8 mouse cellular contexts compared by ENCODE assay signal in the genomic region with DNA sequence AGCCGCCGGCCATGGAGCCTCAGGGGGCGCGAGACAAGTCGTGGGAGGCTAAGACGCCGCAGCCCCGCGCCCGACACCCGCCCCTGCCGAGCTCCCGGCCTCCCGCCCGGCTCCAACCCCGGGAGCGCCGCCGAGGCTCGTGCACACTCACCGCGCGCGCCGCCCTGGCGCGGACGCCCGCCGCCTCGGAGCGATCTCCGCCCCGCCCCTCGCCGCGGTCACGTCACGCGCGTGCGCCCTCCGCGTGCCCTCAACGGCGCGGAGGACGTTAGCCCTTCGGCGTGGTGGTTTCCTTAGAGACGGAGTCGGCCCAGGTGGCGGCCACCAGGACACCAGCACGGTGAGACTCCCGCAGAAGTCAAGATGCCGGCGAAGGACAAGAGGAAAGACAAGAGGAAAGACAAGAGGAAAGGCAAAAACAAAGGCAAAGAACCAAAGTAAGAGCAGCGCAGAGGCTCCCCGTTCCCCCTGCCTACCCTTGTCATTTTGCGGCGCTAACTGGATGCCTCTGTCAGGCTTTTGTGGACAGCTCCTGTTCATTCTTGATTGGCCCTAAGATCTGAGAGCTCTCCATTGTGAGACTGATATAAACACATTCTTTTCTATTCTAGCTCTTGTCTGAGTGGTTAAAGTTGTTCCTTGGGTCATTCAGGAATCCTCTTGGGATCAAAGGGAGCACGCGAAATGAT. TPM values are rescaled to one million over a fixed set of nuclear protein-coding genes. Genes with fewer than 3 reads are reported as not detected.
DNase-seq lines count a peak whose midpoint lies in the region; ATAC-seq lines count a peak whose summit lies in the region.

A gene (minus strand): TSS at position 211 of the 689 bp plus-strand sequence.
A gene (plus strand): TSS at position 253 of the 689 bp plus-strand sequence.

- peak; percentile 93 for ATAC-seq in embryonic facial prominence, embryonic 14.5 days (ENCODE audit: low read depth)
- ATAC-seq in kidney, embryonic 14.5 days (ENCODE audit: low FRiP score, low TSS enrichment) = peak; percentile 87
- peak; percentile 90 for ATAC-seq in limb, embryonic 15.5 days (ENCODE audit: insufficient number of reproducible peaks, low FRiP score, low TSS enrichment, low read depth)

- peak; percentile 67 for DNase-seq in 3T3-L1 (ENCODE audit: low read depth, low spot score)
- peak; percentile 72 to 84 for DNase-seq in adrenal gland, postnatal 4 days (ENCODE audit: low spot score in 2 of 2)
- peak; percentile 90 for DNase-seq in embryonic facial prominence, embryonic 14.5 days (ENCODE audit: low spot score)
- DNase-seq in heart, adult 9 months (ENCODE audit: low spot score in 2 of 2) = peak; percentile 87 to 90
- peak; percentile 43 to 75 for DNase-seq in monocyte, adult 2 months (ENCODE audit: low read depth in 1 of 2, low spot score in 2 of 2)
- DNase-seq in spleen, postnatal 36 days (ENCODE audit: low spot score in 2 of 2) = peak; percentile 86 to 88

- no peaks in the 10 kb centered on the region for H3K36me3 ChIP-seq in embryonic facial prominence, embryonic 14.5 days (ENCODE audit: control insufficient read depth, insufficient read depth, low read length)
- no peaks in the 10 kb centered on the region for H3K36me3 ChIP-seq in kidney, embryonic 14.5 days (ENCODE audit: control insufficient read depth, insufficient read depth, low read length)
- H3K36me3 ChIP-seq in limb, embryonic 15.5 days = no peaks in the 10 kb centered on the region

- peak within 1 kb of the TSS; percentile 83 for H3K27ac ChIP-seq in embryonic facial prominence, embryonic 14.5 days (replicated peaks; ENCODE audit: low read depth, low read length)
- H3K27ac ChIP-seq in kidney, embryonic 14.5 days (ENCODE audit: low read depth, low read length) = peak within 1 kb of the TSS; percentile 65
- H3K27ac ChIP-seq in limb, embryonic 15.5 days = peak within 1 kb of the TSS; percentile 79

- peaks cover 3% of the 10 kb centered on the region; the same call in 1 of the 2 replicates for H3K4me1 ChIP-seq in embryonic facial prominence, embryonic 14.5 days (ENCODE audit: control insufficient read depth, insufficient read depth, low read length)
- peaks cover 4% of the 10 kb centered on the region; the same call in 1 of the 2 replicates for H3K4me1 ChIP-seq in kidney, embryonic 14.5 days (ENCODE audit: control insufficient read depth, insufficient read depth, low read length)
- H3K4me1 ChIP-seq in limb, embryonic 15.5 days = peaks cover 12% of the 10 kb centered on the region; the same call in 1 of the 2 replicates

- peak within 1 kb of the TSS; percentile 87 for H3K9ac ChIP-seq in embryonic facial prominence, embryonic 14.5 days (ENCODE audit: low read depth, low read length)
- peak within 1 kb of the TSS; percentile 85 for H3K9ac ChIP-seq in kidney, embryonic 14.5 days (ENCODE audit: low read depth, low read length)
- peak within 1 kb of the TSS; percentile 59 for H3K9ac ChIP-seq in limb, embryonic 15.5 days

- H3K27me3 ChIP-seq in embryonic facial prominence, embryonic 14.5 days (replicated peaks; ENCODE audit: control insufficient read depth, insufficient read depth, low read length) = no peaks in the 10 kb centered on the region
- H3K27me3 ChIP-seq in kidney, embryonic 14.5 days (ENCODE audit: control insufficient read depth, insufficient read depth, low read length) = no peaks in the 10 kb centered on the region
- no peaks in the 10 kb centered on the region for H3K27me3 ChIP-seq in limb, embryonic 15.5 days

- 2% methylated on average over 31 of the region's 63 CpGs for WGBS in embryonic facial prominence, embryonic 14.5 days
- WGBS in kidney, embryonic 14.5 days = under 1% methylated on average over 60 of the region's 63 CpGs
- WGBS in limb, embryonic 15.5 days = 1% methylated on average over 63 of the region's 63 CpGs

- H3K4me3 ChIP-seq in embryonic facial prominence, embryonic 14.5 days (ENCODE audit: low read depth, low read length) = peak within 1 kb of the TSS; percentile 74
- H3K4me3 ChIP-seq in kidney, embryonic 14.5 days (ENCODE audit: low read length) = peak within 1 kb of the TSS; percentile 67
- peak within 1 kb of the TSS; percentile 81 for H3K4me3 ChIP-seq in limb, embryonic 15.5 days

- peak within 1 kb of the TSS; percentile 85 for H3K4me2 ChIP-seq in embryonic facial prominence, embryonic 14.5 days (ENCODE audit: low read depth, low read length)
- peak within 1 kb of the TSS; percentile 97 for H3K4me2 ChIP-seq in kidney, embryonic 14.5 days (replicated peaks; ENCODE audit: low read depth, low read length)
- peak within 1 kb of the TSS; percentile 90 for H3K4me2 ChIP-seq in limb, embryonic 15.5 days

- no peaks in the 10 kb centered on the region for H3K9me3 ChIP-seq in embryonic facial prominence, embryonic 14.5 days (ENCODE audit: control insufficient read depth, low read length)
- no peaks in the 10 kb centered on the region for H3K9me3 ChIP-seq in kidney, embryonic 14.5 days (ENCODE audit: control insufficient read depth, low read length)
- H3K9me3 ChIP-seq in limb, embryonic 15.5 days = no peaks in the 10 kb centered on the region

RNA-seq across cellular contexts. Expression of the first gene that starts in this region (rescaled TPM):
- total RNA-seq in adrenal gland, postnatal 4 days (2021) = 10 to 100 TPM; 58.3 to 61.3 TPM
- 19.0 and 20.1 TPM in 2 replicates for polyA plus RNA-seq in embryonic facial prominence, embryonic 14.5 days (2014; fragmentation: Nextera tagmentation; extraction: Ambion mirVana)
- 8.3 and 19.6 TPM in 2 replicates for polyA plus RNA-seq in kidney, embryonic 14.5 days (2014; fragmentation: Nextera tagmentation; extraction: Ambion mirVana)
- 16.2 and 16.4 TPM in 2 replicates for polyA plus RNA-seq in limb, embryonic 15.5 days (2015; fragmentation: Nextera tagmentation; extraction: Ambion mirVana)

RNA-seq across cellular contexts. Expression of the second gene that starts in this region (rescaled TPM):
- 1 to 10 TPM; 3.0 to 5.1 TPM for total RNA-seq in adrenal gland, postnatal 4 days (2021)
- polyA plus RNA-seq in embryonic facial prominence, embryonic 14.5 days (2014; fragmentation: Nextera tagmentation; extraction: Ambion mirVana) = 1.5 and 2.1 TPM in 2 replicates
- 1.1 and 1.9 TPM in 2 replicates for polyA plus RNA-seq in kidney, embryonic 14.5 days (2014; fragmentation: Nextera tagmentation; extraction: Ambion mirVana)
- polyA plus RNA-seq in limb, embryonic 15.5 days (2015; fragmentation: Nextera tagmentation; extraction: Ambion mirVana) = 1.0 and 1.8 TPM in 2 replicates

Comparison
In these comparisons a context has a peak if more than half of its experiments do, and no peak if none do; other contexts are left out.
1. Peak in every context shown above with its lines: DNase-seq, ATAC-seq, H3K4me3 ChIP-seq and H3K27ac ChIP-seq.